Mouse (Mus musculus): Measurements from ENCODE around the gene Tmem238.

Gene Tmem238

GRCm38 (mm10) chr7:4792278-4793212 lies 3.1 kb upstream of the Tmem238 start, which contains the start of gene Rpl28:
Gene Rpl28 (plus strand): TSS chr7:4792874.
- peak; percentile 96 for DNase-seq (ENCODE audit: low spot score)

- DNase-seq (ENCODE audit: low spot score): peak; percentile 55
Measured at GRCm38 (mm10) chr7:4788499-4789435, 689 bp downstream of the Tmem238 start.

GRCm38 (mm10) chr7:4783667-4784268 lies 5.7 kb downstream of the Tmem238 start:
- DNase-seq (ENCODE audit: low spot score): no peak

- DNase-seq (ENCODE audit: low spot score): no peak
Measured at GRCm38 (mm10) chr7:4782759-4783158, 6.7 kb downstream of the Tmem238 start, which contains the start of the genes Il11 and Tmem190. Gene Il11 (minus strand): TSS chr7:4782859. Gene Tmem190 (plus strand): TSS chr7:4782937.

- no peak for DNase-seq (ENCODE audit: low spot score)
Measured at GRCm38 (mm10) chr7:4782130-4782529, 7.3 kb downstream of the Tmem238 start.

GRCm38 (mm10) chr7:4779921-4780320 lies 9.5 kb downstream of the Tmem238 start:
- DNase-seq (ENCODE audit: low spot score): no peak

- no peak for DNase-seq (ENCODE audit: low spot score)
Measured at GRCm38 (mm10) chr7:4777851-4778637, 11.4 kb downstream of the Tmem238 start.

GRCm38 (mm10) chr7:4776861-4777830 lies 12.3 kb downstream of the Tmem238 start:
- DNase-seq (ENCODE audit: low spot score): no peak

GRCm38 (mm10) chr7:4776131-4776530 lies 13.3 kb downstream of the Tmem238 start:
- DNase-seq (ENCODE audit: low spot score): no peak

- DNase-seq (ENCODE audit: low spot score): no peak
Measured at GRCm38 (mm10) chr7:4771202-4771601, 18.3 kb downstream of the Tmem238 start, which contains the start of gene Fam71e2. Gene Fam71e2 (minus strand): TSS chr7:4771302.

- peak; percentile 34 for DNase-seq (ENCODE audit: low spot score)
Measured at GRCm38 (mm10) chr7:4764946-4765710, 24.3 kb downstream of the Tmem238 start.

- no peak for DNase-seq (ENCODE audit: low spot score)
Measured at GRCm38 (mm10) chr7:4759670-4760069, 29.8 kb downstream of the Tmem238 start.

- DNase-seq (ENCODE audit: low spot score): peak; percentile 76
Measured at GRCm38 (mm10) chr7:4752821-4753570, 36.5 kb downstream of the Tmem238 start, which contains the start of gene Cox6b2. Gene Cox6b2 (minus strand): TSS chr7:4753094.

GRCm38 (mm10) chr7:4751971-4752820 lies 37.3 kb downstream of the Tmem238 start:
- DNase-seq (ENCODE audit: low spot score): no peak

GRCm38 (mm10) chr7:4749169-4749568 lies 40.3 kb downstream of the Tmem238 start:
- DNase-seq (ENCODE audit: low spot score): no peak

GRCm38 (mm10) chr7:4748321-4748720 lies 41.1 kb downstream of the Tmem238 start:
- no peak for DNase-seq (ENCODE audit: low spot score)
